Mouse (Mus musculus): ENCODE measurements at regions not wholly inside any gene's neighbourhood (a gene's known extent, or its start where the extent isn't known, plus 50 kb on each side); places are given as distances from the start of the nearest gene placed in this dataset.

- 0 out of 2 replicates have a peak, but pooled peaks have one; percentile 27 for ATAC-seq (replicated peaks; ENCODE audit: insufficient number of reproducible peaks, insufficient read depth, low FRiP score, low read depth)
- peaks cover 13% of the 10 kb centered on the region for H3K4me1 ChIP-seq (replicated peaks)
- H3K9ac ChIP-seq: no peak overlapping the region
These were observed 61.0 kb upstream of the Hdhd5 start for GRCm38 (mm10) chr6:120592031-120592681.

GRCm38 (mm10) chr6:120590191-120590590, 59.1 kb upstream of the Hdhd5 start:
- no peak overlapping the region for H3K4me2 ChIP-seq
- no peaks in the 10 kb centered on the region for H3K36me3 ChIP-seq
- H3K9me3 ChIP-seq (replicated peaks): no peaks in the 10 kb centered on the region
- 64% methylated on average over 2 of the region's 2 CpGs for WGBS
- no peak overlapping the region for H3K9ac ChIP-seq
- H3K4me3 ChIP-seq: no peak overlapping the region
- peaks cover 13% of the 10 kb centered on the region for H3K4me1 ChIP-seq (replicated peaks)
- H3K27ac ChIP-seq: no peak overlapping the region
- no peak for ATAC-seq (replicated peaks; ENCODE audit: insufficient number of reproducible peaks, insufficient read depth, low FRiP score, low read depth)
- H3K27me3 ChIP-seq: no peaks in the 10 kb centered on the region

More at GRCm38 (mm10) chr6:120592031-120592681, 61.0 kb upstream of the Hdhd5 start:
- no peak overlapping the region for H3K27ac ChIP-seq
- H3K27me3 ChIP-seq: no peaks in the 10 kb centered on the region
- WGBS: 13% methylated on average over 17 of the region's 17 CpGs
- no peak overlapping the region for H3K4me3 ChIP-seq
- H3K9me3 ChIP-seq (replicated peaks): no peaks in the 10 kb centered on the region
- H3K4me2 ChIP-seq: peak overlapping the region; percentile 6; the same call in 1 of the 2 replicates
- no peaks in the 10 kb centered on the region for H3K36me3 ChIP-seq

GRCm38 (mm10) chr6:120588701-120589659, 57.9 kb upstream of the Hdhd5 start:
- peaks cover 13% of the 10 kb centered on the region for H3K4me1 ChIP-seq (replicated peaks)
- H3K9me3 ChIP-seq (replicated peaks): no peaks in the 10 kb centered on the region
- no peak overlapping the region for H3K4me2 ChIP-seq
- H3K4me3 ChIP-seq: no peak overlapping the region
- H3K27ac ChIP-seq: no peak overlapping the region
- no peaks in the 10 kb centered on the region for H3K27me3 ChIP-seq
- H3K36me3 ChIP-seq: no peaks in the 10 kb centered on the region
- no peak overlapping the region for H3K9ac ChIP-seq
- ATAC-seq (replicated peaks; ENCODE audit: insufficient number of reproducible peaks, insufficient read depth, low FRiP score, low read depth): no peak
- WGBS: 73% methylated on average over 11 of the region's 11 CpGs

GRCm38 (mm10) chr6:120585941-120586280, 54.8 kb upstream of the Hdhd5 start:
- Histone ChIP-seq H3K36me3 (no peaks in the 10 kb centered on the region), H3K9me3 (replicated peaks) (no peaks in the 10 kb centered on the region), H3K27me3 (no peaks in the 10 kb centered on the region), H3K27ac (no peak overlapping the region), H3K4me3 (no peak overlapping the region), H3K4me1 (replicated peaks) (0 out of 2 replicates have a peak, but pooled peaks cover 3% of the 10 kb centered on the region), H3K4me2 (no peak overlapping the region), H3K9ac (no peak overlapping the region)
- ATAC-seq (replicated peaks; ENCODE audit: insufficient number of reproducible peaks, insufficient read depth, low FRiP score, low read depth): no peak
- WGBS: 56% methylated on average over 2 of the region's 2 CpGs

GRCm38 (mm10) chr6:120585118-120585940, 54.2 kb upstream of the Hdhd5 start:
- ATAC-seq (replicated peaks; ENCODE audit: insufficient number of reproducible peaks, insufficient read depth, low FRiP score, low read depth): no peak
- Histone ChIP-seq H3K9ac (no peak overlapping the region), H3K9me3 (replicated peaks) (no peaks in the 10 kb centered on the region), H3K4me3 (no peak overlapping the region), H3K4me1 (replicated peaks) (peaks cover 7% of the 10 kb centered on the region; the same call in 1 of the 2 replicates), H3K4me2 (no peak overlapping the region), H3K27me3 (no peaks in the 10 kb centered on the region), H3K36me3 (no peaks in the 10 kb centered on the region), H3K27ac (no peak overlapping the region)
- WGBS: 59% methylated on average over 9 of the region's 9 CpGs

GRCm38 (mm10) chr6:120581748-120582147, 50.6 kb upstream of the Hdhd5 start:
- 91% methylated on average over 2 of the region's 2 CpGs for WGBS
- Histone ChIP-seq H3K4me2 (no peak overlapping the region), H3K27me3 (0 out of 2 replicates have a peak, but pooled peaks cover 6% of the 10 kb centered on the region), H3K27ac (no peak overlapping the region), H3K9me3 (replicated peaks) (no peaks in the 10 kb centered on the region), H3K4me3 (no peak overlapping the region), H3K9ac (no peak overlapping the region), H3K4me1 (replicated peaks) (peaks cover 16% of the 10 kb centered on the region), H3K36me3 (no peaks in the 10 kb centered on the region)
- ATAC-seq (replicated peaks; ENCODE audit: insufficient number of reproducible peaks, insufficient read depth, low FRiP score, low read depth): no peak
